Mouse (Mus musculus) natural killer cell, adult 2 months (primary cell): ENCODE data around the gene Skint1.
"Not testable (repeated sequence)": the region's sequence is repeated elsewhere in the genome, so short reads cannot be mapped to it uniquely, and the experiment has no call there.

Source experiments
- DNase-seq, 2 experiments: peaks; one replicate each; pipeline ENCODE4 v3.0.0; 2022; ENCODE audit warnings: low spot score in 2 of 2

The Skint1 gene

GRCm38 (mm10) chr4:112005969-112006368 lies at the start of gene Skint1:
Gene Skint1, plus strand, starts transcription at chr4:112006269.
- no peak for DNase-seq

GRCm38 (mm10) chr4:111961309-111961708 lies 44.8 kb upstream of the Skint1 start:
- no peak for DNase-seq

GRCm38 (mm10) chr4:111963241-111963640 lies 42.8 kb upstream of the Skint1 start:
- DNase-seq = not testable (repeated sequence)

- no peak for DNase-seq
These were observed 42.4 kb upstream of the Skint1 start for GRCm38 (mm10) chr4:111963669-111964068.

GRCm38 (mm10) chr4:111972623-111973022 lies 33.4 kb upstream of the Skint1 start, which contains the start of gene Skint7:
Gene Skint7, plus strand, starts transcription at chr4:111972923.
- DNase-seq = no peak

- no peak for DNase-seq
These were observed 65.6 kb downstream of the Skint1 start, which contains the start of gene Skint4 for GRCm38 (mm10) chr4:112071716-112072115. Gene Skint4, plus strand, starts transcription at chr4:112072016.
